Mouse (Mus musculus) limb, embryonic 14.5 days (tissue): ENCODE data around the gene Ccndbp1. TPM values are rescaled to one million over a fixed set of nuclear protein-coding genes. Genes with fewer than 3 reads are reported as not detected.

ENCODE experiments used
- ATAC-seq: fragments of 200-750 bp; cut with Nextera tagmentation; 2 replicates; pipeline ENCODE4 v1.8.0; 2017; ENCODE audit warnings: low read depth, moderate number of reproducible peaks, moderate TSS enrichment; ENCODE audit not compliant: low FRiP score
- DNase-seq: peaks from one replicate; pipeline ENCODE4 v3.0.0-alpha.2; 2015; ENCODE audit warnings: low spot score
- H3K27ac ChIP-seq: fragments of 300-500 bp; sonication (generic); replicated peaks from 2 replicates; pipeline ENCODE4 v1.5.1; 2014; ENCODE audit warnings: low read depth, mild to moderate bottlenecking, low read length, moderate library complexity, mixed read lengths
- H3K27me3 ChIP-seq: fragments of 300-500 bp; sonication (generic); 2 replicates; pipeline ENCODE4 v1.6.1; 2014; ENCODE audit warnings: low read length, mixed read lengths; ENCODE audit not compliant: control insufficient read depth, insufficient read depth
- H3K36me3 ChIP-seq: fragments of 300-500 bp; sonication (generic); 2 replicates; pipeline ENCODE4 v1.6.1; 2014; ENCODE audit warnings: mild to moderate bottlenecking, low read length, moderate library complexity, mixed read lengths; ENCODE audit not compliant: control insufficient read depth, insufficient read depth
- H3K4me1 ChIP-seq: fragments of 300-500 bp; sonication (generic); 2 replicates; pipeline ENCODE4 v1.6.1; 2014; ENCODE audit warnings: antibody characterized with exemption, low read length, mixed read lengths; ENCODE audit not compliant: control insufficient read depth, insufficient read depth
- H3K4me2 ChIP-seq: fragments of 300-500 bp; sonication (generic); replicated peaks from 2 replicates; pipeline ENCODE4 v1.6.1; 2014; ENCODE audit warnings: low read depth, mild to moderate bottlenecking, low read length, moderate library complexity; ENCODE audit not compliant: severe bottlenecking
- H3K4me3 ChIP-seq: fragments of 300-500 bp; sonication (generic); replicated peaks from 2 replicates; pipeline ENCODE4 v1.5.1; 2014; ENCODE audit warnings: low read length
- H3K9ac ChIP-seq: fragments of 300-500 bp; sonication (generic); 2 replicates; pipeline ENCODE4 v1.6.1; 2014; ENCODE audit warnings: mild to moderate bottlenecking, low read depth, low read length, moderate library complexity; ENCODE audit not compliant: severe bottlenecking
- H3K9me3 ChIP-seq: fragments of 300-500 bp; sonication (generic); 2 replicates; pipeline ENCODE4 v1.6.1; 2016; ENCODE audit warnings: low read length; ENCODE audit not compliant: control insufficient read depth
- POLR2A ChIP-seq: fragments of 200-500 bp; IDR thresholded peaks from 2 replicates; pipeline ENCODE4 v1.8.0; 2012; ENCODE audit warnings: inconsistent platforms, mild to moderate bottlenecking, moderate library complexity, borderline replicate concordance; ENCODE audit not compliant: insufficient read depth, insufficient read length; ENCODE audit errors: extremely low read depth
- WGBS: fragments of 180-500 bp; shearing (Covaris S2); extraction: QIAGEN DNeasy Blood & Tissue Kit; methylation state at CpG from one replicate; pipeline ENCODE4 v1.1.7; 2014; 5-methylcytosine and 5-hydroxymethylcytosine counted together
- polyA plus RNA-seq, 2 experiments: library from polyadenylated mRNA; depleted of rRNA in 1 of 2; stranded (reverse) in 1 of 2; unstranded in 1 of 2; fragments of >200 nt; fragmentation: Nextera tagmentation in 1 of 2; extraction: Ambion mirVana in 1 of 2; gene quantifications; 2 replicates each; pipeline versions ENCODE4 v1.2.1 to v1.2.3; 2012 to 2014

The Ccndbp1 gene
- polyA plus RNA-seq (2012; rRNA removed) (36.9 and 39.9 TPM in 2 replicates), polyA plus RNA-seq (2014; fragmentation: Nextera tagmentation; extraction: Ambion mirVana) (40.2 and 40.7 TPM in 2 replicates)

DNA sequence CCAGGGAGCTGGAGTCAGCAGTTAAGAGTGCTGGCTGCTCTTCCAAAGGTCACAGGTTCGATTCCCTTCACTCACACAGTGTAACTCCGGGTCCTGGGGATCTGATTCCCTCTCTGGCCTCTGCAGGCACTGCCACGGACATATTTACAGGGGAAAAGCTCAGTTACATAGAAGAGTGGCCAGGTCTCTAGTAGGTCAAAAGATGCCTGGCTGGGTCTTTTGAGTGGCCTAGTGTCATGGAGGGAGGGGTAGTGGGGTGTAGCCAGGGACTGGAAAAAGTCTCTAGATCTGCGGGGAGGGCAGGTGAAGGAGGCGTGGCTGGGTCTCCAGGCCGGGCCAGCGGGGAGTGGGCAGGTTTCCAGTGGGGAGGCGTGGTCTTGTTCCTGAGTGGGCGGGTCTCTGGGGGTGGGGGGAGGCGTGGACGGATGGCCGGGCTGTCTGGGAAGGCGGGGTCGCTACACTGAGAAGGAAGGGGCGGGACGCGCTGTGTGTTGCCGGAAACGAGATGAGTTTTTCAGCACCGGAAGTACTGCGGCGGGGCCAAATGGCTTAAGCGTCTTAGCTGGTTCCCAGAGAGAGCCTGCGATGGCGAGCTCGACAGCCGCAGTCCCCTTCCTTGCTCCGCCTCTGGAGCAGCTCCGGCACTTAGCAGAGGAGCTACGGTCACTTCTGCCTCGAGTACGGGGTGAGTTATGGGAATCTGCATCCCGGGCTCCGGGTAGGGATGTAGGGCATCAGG is at the start of gene Ccndbp1:
Gene Ccndbp1 (plus strand): TSS at position 479 of the 739 bp plus-strand sequence.
- TF ChIP-seq POLR2A = peak; percentile 46; the same call in 1 of the 2 replicates
- no peaks in the 10 kb centered on the region for H3K9me3 ChIP-seq
- peak; percentile 93 for DNase-seq
- H3K27ac ChIP-seq = 0 out of 2 replicates have a peak within 1 kb of the TSS, but pooled peaks have one; percentile 26
- H3K9ac ChIP-seq = peak within 1 kb of the TSS; percentile 67
- WGBS = 4% methylated on average over 28 of the region's 34 CpGs
- H3K4me1 ChIP-seq = peaks cover 7% of the 10 kb centered on the region
- H3K36me3 ChIP-seq = peaks cover 13% of the 10 kb centered on the region
- no peaks in the 10 kb centered on the region for H3K27me3 ChIP-seq
- peak within 1 kb of the TSS; percentile 88 for H3K4me2 ChIP-seq
- H3K4me3 ChIP-seq = peak within 1 kb of the TSS; percentile 67
- ATAC-seq = peak; percentile 99

- ATAC-seq = no peak
- H3K27me3 ChIP-seq = no peaks in the 10 kb centered on the region
- 97% methylated on average over 2 of the region's 2 CpGs for WGBS
Measured at GRCm38 (mm10) chr2:120959363-120959762, 48.8 kb upstream of the Ccndbp1 start.

GRCm38 (mm10) chr2:120959827-120960226 is 48.4 kb upstream of the Ccndbp1 start:
- 93% methylated on average over 5 of the region's 5 CpGs for WGBS
- H3K36me3 ChIP-seq = peaks cover 30% of the 10 kb centered on the region

More at GRCm38 (mm10) chr2:120959363-120959762, 48.8 kb upstream of the Ccndbp1 start:
- no peak overlapping the region for H3K27ac ChIP-seq
- H3K9me3 ChIP-seq = no peaks in the 10 kb centered on the region
- H3K4me2 ChIP-seq = no peak overlapping the region
- no peaks in the 10 kb centered on the region for H3K4me1 ChIP-seq
- no peak overlapping the region for H3K9ac ChIP-seq
- H3K4me3 ChIP-seq = no peak overlapping the region
- TF ChIP-seq POLR2A = no peak
- DNase-seq = no peak
- H3K36me3 ChIP-seq = peaks cover 34% of the 10 kb centered on the region

DNA sequence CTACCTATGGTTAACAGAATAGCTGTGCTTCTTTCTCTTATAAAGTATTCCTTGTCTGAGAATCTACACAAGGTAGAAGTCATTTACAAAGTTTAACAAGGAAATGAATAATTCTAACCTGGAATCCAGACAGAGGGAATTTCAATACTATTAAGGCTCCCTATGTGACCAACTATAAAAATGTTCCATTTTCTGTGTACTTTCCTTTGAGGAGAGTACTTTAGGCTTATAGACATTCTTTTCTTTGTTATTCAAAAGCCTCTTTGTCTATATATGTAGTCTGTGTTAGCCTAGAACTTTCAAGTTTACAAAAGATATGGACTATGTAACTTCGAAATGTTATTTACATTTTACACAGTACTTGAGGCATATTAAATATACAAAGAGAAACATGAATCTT is 47.9 kb upstream of the Ccndbp1 start:
- ATAC-seq (no peak), DNase-seq (no peak)

More at GRCm38 (mm10) chr2:120959827-120960226, 48.4 kb upstream of the Ccndbp1 start:
- H3K9ac ChIP-seq = no peak overlapping the region
- no peak for DNase-seq
- H3K27me3 ChIP-seq = no peaks in the 10 kb centered on the region
- H3K4me2 ChIP-seq = no peak overlapping the region
- H3K4me1 ChIP-seq = no peaks in the 10 kb centered on the region
- H3K4me3 ChIP-seq = no peak overlapping the region
- no peaks in the 10 kb centered on the region for H3K9me3 ChIP-seq
- no peak for TF ChIP-seq POLR2A
- no peak overlapping the region for H3K27ac ChIP-seq
- no peak for ATAC-seq

GRCm38 (mm10) chr2:120963110-120963509 is 45.1 kb upstream of the Ccndbp1 start:
- ATAC-seq (no peak), DNase-seq (no peak)
- Histone ChIP-seq H3K9ac (no peak overlapping the region), H3K9me3 (no peaks in the 10 kb centered on the region), H3K27ac (no peak overlapping the region), H3K27me3 (no peaks in the 10 kb centered on the region), H3K4me2 (no peak overlapping the region), H3K36me3 (peaks cover 23% of the 10 kb centered on the region), H3K4me3 (no peak overlapping the region), H3K4me1 (no peaks in the 10 kb centered on the region)
- TF ChIP-seq POLR2A = no peak
- 93% methylated on average over 7 of the region's 7 CpGs for WGBS

More for the DNA sequence above, 47.9 kb upstream of the Ccndbp1 start:
- Histone ChIP-seq H3K4me3 (no peak overlapping the region), H3K27ac (no peak overlapping the region), H3K27me3 (no peaks in the 10 kb centered on the region), H3K9me3 (no peaks in the 10 kb centered on the region), H3K9ac (no peak overlapping the region), H3K4me1 (no peaks in the 10 kb centered on the region), H3K4me2 (no peak overlapping the region), H3K36me3 (peaks cover 26% of the 10 kb centered on the region)
- TF ChIP-seq POLR2A = no peak
- 94% methylated on average over 1 of the region's 1 CpGs for WGBS
